In the genomic region with DNA sequence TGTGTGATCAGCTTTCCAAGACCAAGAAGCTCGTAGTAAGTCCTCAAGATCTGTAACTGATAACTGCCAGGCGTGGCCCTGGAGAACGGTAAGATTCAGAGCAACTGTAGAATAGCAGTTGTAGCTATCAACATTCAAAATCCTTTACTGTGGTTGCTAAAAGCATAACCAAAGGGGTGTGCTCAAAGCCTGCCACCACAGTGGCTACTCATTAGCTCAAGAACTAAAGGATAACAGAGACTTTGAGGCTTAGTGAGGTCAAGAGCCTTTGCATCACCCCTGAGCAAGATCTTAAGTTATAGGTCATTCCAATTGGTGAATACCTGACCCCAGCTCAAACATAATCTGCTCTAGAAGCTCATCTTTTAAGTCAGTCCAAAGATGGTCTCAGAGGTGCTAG, we compare ENCODE assay signal across 23 mouse cellular contexts.
A peak's percentile ranks its signal among the peaks of the same experiment; 100 is the strongest.
DNase-seq lines count a peak whose midpoint lies in the region; ATAC-seq lines count a peak whose summit lies in the region.
"Had no signal": no experiment of that assay in that cellular context is flagged by ENCODE, and none has a peak within 500 bp of the region (broad histone marks: within the 10 kb centered on the region; RNA-seq: fewer than 3 reads in every experiment).

No protein-coding gene starts in this region.

- ATAC-seq in forebrain, embryonic 15.5 days (replicated peaks) = no peak
- ATAC-seq in forebrain, embryonic 16.5 days = no peak
- ATAC-seq in kidney, embryonic 15.5 days (replicated peaks; ENCODE audit: low FRiP score) = no peak
- ATAC-seq: activated CD4-positive, CD25-positive, alpha-beta regulatory T cell, adult 4 months; CD4-positive, CD25-positive, alpha-beta regulatory T cell, adult 4 months; forebrain, embryonic 13.5 days; Patski had no signal

- 0 out of 2 replicates have a peak overlapping the region, but pooled peaks have one; percentile 13 for H3K27ac ChIP-seq in forebrain, embryonic 15.5 days (replicated peaks)
- no peak overlapping the region for H3K27ac ChIP-seq in forebrain, embryonic 16.5 days (ENCODE audit: low read length)
- H3K27ac ChIP-seq in kidney, embryonic 15.5 days = no peak overlapping the region
- H3K27ac ChIP-seq: embryonic facial prominence, embryonic 10.5 days; embryonic facial prominence, embryonic 12.5 days; forebrain, embryonic 13.5 days had no signal

- 97% methylated on average over 3 of the region's 3 CpGs for WGBS in forebrain, embryonic 15.5 days
- WGBS in forebrain, embryonic 16.5 days = 99% methylated on average over 3 of the region's 3 CpGs
- 83% methylated on average over 3 of the region's 3 CpGs for WGBS in kidney, embryonic 15.5 days

- H3K36me3 ChIP-seq in forebrain, embryonic 15.5 days = no peaks in the 10 kb centered on the region
- no peaks in the 10 kb centered on the region for H3K36me3 ChIP-seq in forebrain, embryonic 16.5 days (ENCODE audit: control insufficient read depth, insufficient read depth)
- no peaks in the 10 kb centered on the region for H3K36me3 ChIP-seq in kidney, embryonic 15.5 days
- H3K36me3 ChIP-seq: embryonic facial prominence, embryonic 10.5 days; embryonic facial prominence, embryonic 12.5 days; G1E had no signal

- H3K9me3 ChIP-seq in forebrain, embryonic 15.5 days = no peaks in the 10 kb centered on the region
- H3K9me3 ChIP-seq in forebrain, embryonic 16.5 days (ENCODE audit: control insufficient read depth, low read length) = 0 out of 2 replicates have a peak, but pooled peaks cover 2% of the 10 kb centered on the region
- no peaks in the 10 kb centered on the region for H3K9me3 ChIP-seq in kidney, embryonic 15.5 days (replicated peaks)
- H3K9me3 ChIP-seq: embryonic facial prominence, embryonic 12.5 days; G1E had no signal

- H3K27me3 ChIP-seq in forebrain, embryonic 15.5 days = no peaks in the 10 kb centered on the region
- no peaks in the 10 kb centered on the region for H3K27me3 ChIP-seq in forebrain, embryonic 16.5 days (replicated peaks; ENCODE audit: control insufficient read depth, insufficient read depth, low read length)
- H3K27me3 ChIP-seq in kidney, embryonic 15.5 days = no peaks in the 10 kb centered on the region
- H3K27me3 ChIP-seq: embryonic facial prominence, embryonic 12.5 days; forebrain, embryonic 13.5 days; Patski had no signal

- H3K4me3 ChIP-seq in forebrain, embryonic 15.5 days = no peak overlapping the region
- no peak overlapping the region for H3K4me3 ChIP-seq in forebrain, embryonic 16.5 days (replicated peaks; ENCODE audit: low read length)
- no peak overlapping the region for H3K4me3 ChIP-seq in kidney, embryonic 15.5 days (replicated peaks)
- H3K4me3 ChIP-seq: embryonic facial prominence, embryonic 10.5 days; embryonic facial prominence, embryonic 12.5 days; forebrain, embryonic 13.5 days had no signal

- peaks cover 13% of the 10 kb centered on the region for H3K4me1 ChIP-seq in forebrain, embryonic 15.5 days
- peaks cover 5% of the 10 kb centered on the region for H3K4me1 ChIP-seq in forebrain, embryonic 16.5 days (replicated peaks; ENCODE audit: control insufficient read depth, insufficient read depth, low read length)
- peaks cover 7% of the 10 kb centered on the region; the same call in 1 of the 2 replicates for H3K4me1 ChIP-seq in kidney, embryonic 15.5 days

- DNase-seq in kidney, adult 11 months = peak; percentile 50
- peak; percentile 75 for DNase-seq in kidney, adult 9 months
- no peak for DNase-seq in kidney, adult 8-10 months
- DNase-seq: adrenal gland, adult 8-10 months; adrenal gland, postnatal 14 days; adrenal gland, postnatal 36 days; B cell, adult 2 months; cerebellum, adult 11-12 months; cerebellum, adult 2 months; cerebellum, adult 9-10 months; cerebellum, postnatal 10 days; cerebellum, postnatal 25 days; forebrain, postnatal 0 days had no signal

- no peak overlapping the region for H3K4me2 ChIP-seq in forebrain, embryonic 15.5 days (replicated peaks)
- no peak overlapping the region for H3K4me2 ChIP-seq in forebrain, embryonic 16.5 days (ENCODE audit: low read length)
- H3K4me2 ChIP-seq in kidney, embryonic 15.5 days = no peak overlapping the region
- H3K4me2 ChIP-seq: embryonic facial prominence, embryonic 12.5 days; forebrain, embryonic 13.5 days had no signal

- no peak overlapping the region for H3K9ac ChIP-seq in forebrain, embryonic 15.5 days (replicated peaks)
- H3K9ac ChIP-seq in forebrain, embryonic 16.5 days (replicated peaks; ENCODE audit: low read depth, low read length) = no peak overlapping the region
- H3K9ac ChIP-seq in kidney, embryonic 15.5 days = no peak overlapping the region
- H3K9ac ChIP-seq: embryonic facial prominence, embryonic 12.5 days; forebrain, embryonic 13.5 days; forebrain, postnatal 0 days had no signal

Comparison
In these comparisons a context has a peak if more than half of its experiments do, and no peak if none do; other contexts are left out.
1. DNase-seq: peak in kidney, adult 11 months (single experiment) and kidney, adult 9 months (single experiment); none in kidney, adult 8-10 months (0 of 2).